Mouse (Mus musculus) CH12.LX (cell line): Measurements from ENCODE around the gene Morc2a.
"Not testable (repeated sequence)": the region's sequence is repeated elsewhere in the genome, so short reads cannot be mapped to it uniquely, and the experiment has no call there.

Experiments used
- CTCF ChIP-seq, 2 experiments: IDR thresholded peaks in 1 of 2; conservative IDR thresholded peaks in 1 of 2; 2 replicates each; pipeline ENCODE4 v1.5.1; 2011 to 2012; ENCODE audit warnings: low read depth in 2 of 2, low read length in 2 of 2, improper control_type of control experiment in 1 of 2, inconsistent platforms in 1 of 2, mild to moderate bottlenecking in 1 of 2, moderate library complexity in 1 of 2
- E2F4 ChIP-seq: IDR thresholded peaks from 2 replicates; pipeline ENCODE4 v1.6.1; 2011; ENCODE audit warnings: low read depth, low read length, improper control_type of control experiment; ENCODE audit not compliant: insufficient replicate concordance
- JUN ChIP-seq: IDR thresholded peaks from 2 replicates; pipeline ENCODE4 v1.6.1; 2011; ENCODE audit warnings: low read depth, mild to moderate bottlenecking, low read length, improper control_type of control experiment, moderate library complexity; ENCODE audit not compliant: insufficient read depth
- MAFK ChIP-seq: IDR thresholded peaks from 2 replicates; pipeline ENCODE4 v1.6.1; 2011; ENCODE audit warnings: low read length, improper control_type of control experiment; ENCODE audit not compliant: insufficient replicate concordance
- MAX ChIP-seq: IDR thresholded peaks from 2 replicates; pipeline ENCODE4 v1.6.1; 2011; ENCODE audit warnings: low read length, improper control_type of control experiment
- NELFE ChIP-seq: IDR thresholded peaks from 2 replicates; pipeline ENCODE4 v1.6.1; 2011; ENCODE audit warnings: low read depth, low read length, improper control_type of control experiment
- NRF1 ChIP-seq: IDR thresholded peaks from 2 replicates; pipeline ENCODE4 v1.6.1; 2014; ENCODE audit warnings: low read depth, mild to moderate bottlenecking, inconsistent platforms, low read length, improper control_type of control experiment, moderate library complexity
- POLR2A ChIP-seq: IDR thresholded peaks from 2 replicates; pipeline ENCODE4 v1.6.1; 2011; ENCODE audit warnings: low read depth, mild to moderate bottlenecking, improper control_type of control experiment, low read length
- POLR2AphosphoS2 ChIP-seq: IDR thresholded peaks from 2 replicates; pipeline ENCODE4 v1.6.1; 2011; ENCODE audit warnings: low read depth, low read length, improper control_type of control experiment
- USF1 ChIP-seq: IDR thresholded peaks from 2 replicates; pipeline ENCODE4 v1.6.1; 2014; ENCODE audit warnings: low read depth, mild to moderate bottlenecking, inconsistent platforms, low read length, improper control_type of control experiment
- ZC3H11A ChIP-seq: IDR thresholded peaks from 2 replicates; pipeline ENCODE4 v1.6.1; 2012; ENCODE audit warnings: low read depth, mild to moderate bottlenecking, inconsistent platforms, low read length, improper control_type of control experiment

DNA sequence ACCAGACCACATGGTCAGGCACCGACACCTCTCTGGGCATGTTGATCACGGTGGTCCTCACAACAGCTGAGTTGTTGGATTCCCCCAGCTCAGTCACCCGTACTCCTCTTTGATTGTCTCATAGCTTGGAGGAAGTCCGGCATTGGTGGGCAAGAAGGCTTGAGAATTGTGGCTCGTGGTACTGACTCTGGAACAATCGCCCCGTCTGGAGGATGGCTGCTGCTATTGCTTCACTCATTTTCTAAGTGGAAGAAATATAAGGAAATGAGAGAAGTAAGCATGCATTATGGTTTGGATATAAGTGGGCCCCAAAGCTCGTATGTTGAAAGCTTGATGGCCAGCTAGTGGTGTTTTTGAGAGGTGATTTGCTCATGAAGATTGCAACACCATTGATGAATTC lies 15.7 kb upstream of the Morc2a start:
- TF ChIP-seq POLR2AphosphoS2; CTCF (conservative IDR thresholded peaks at IDR 0.05 in 1 of 2, IDR thresholded peaks at IDR 0.05 in 1 of 2; ENCODE audit: low read depth in 2 of 2, low read length in 2 of 2); POLR2A; JUN; ZC3H11A; MAFK; E2F4; NELFE; NRF1; USF1; MAX: not testable (repeated sequence)
